Mouse (Mus musculus): Measurements from ENCODE around the gene Lhb. TPM values are rescaled to one million over a fixed set of nuclear protein-coding genes. Genes with fewer than 3 reads are reported as not detected.

The Lhb gene
- polyA plus RNA-seq, 1 experiment = not detected

- peak within 1 kb of the TSS; percentile 98 for H3K4me3 ChIP-seq (ENCODE audit: insufficient read depth, low read length)
- peak; percentile 88 for TF ChIP-seq POLR2A (IDR thresholded peaks at IDR 0.05; ENCODE audit: low read depth, low read length)
- TF ChIP-seq CTCF (IDR thresholded peaks at IDR 0.05; ENCODE audit: borderline replicate concordance, insufficient read depth, low read length) = peak; percentile 95
- H3K27ac ChIP-seq (ENCODE audit: insufficient read depth, low read length) = peak within 1 kb of the TSS; percentile 54
- 0 out of 2 replicates have a peak, but pooled peaks cover 5% of the 10 kb centered on the region for H3K4me1 ChIP-seq (ENCODE audit: control insufficient read depth, insufficient read depth, low read length)
Observed at GRCm38 (mm10) chr7:45434203-45435015, 13.8 kb downstream of the Lhb start, which contains the start of gene Gys1. Gene Gys1, plus strand, starts transcription at chr7:45434844.

GRCm38 (mm10) chr7:45435038-45435437 lies 14.4 kb downstream of the Lhb start:
- Histone ChIP-seq H3K4me3 (ENCODE audit: insufficient read depth, low read length) (peak overlapping the region; percentile 62), H3K4me1 (ENCODE audit: control insufficient read depth, insufficient read depth, low read length) (0 out of 2 replicates have a peak, but pooled peaks cover 5% of the 10 kb centered on the region), H3K27ac (ENCODE audit: insufficient read depth, low read length) (peak overlapping the region; percentile 54)
- no peak for TF ChIP-seq POLR2A (IDR thresholded peaks at IDR 0.05; ENCODE audit: low read depth, low read length)
- no peak for TF ChIP-seq CTCF (IDR thresholded peaks at IDR 0.05; ENCODE audit: borderline replicate concordance, insufficient read depth, low read length)

GRCm38 (mm10) chr7:45436444-45436843 lies 15.8 kb downstream of the Lhb start:
- Histone ChIP-seq H3K4me1 (ENCODE audit: control insufficient read depth, insufficient read depth, low read length) (0 out of 2 replicates have a peak, but pooled peaks cover 5% of the 10 kb centered on the region), H3K4me3 (ENCODE audit: insufficient read depth, low read length) (no peak overlapping the region), H3K27ac (ENCODE audit: insufficient read depth, low read length) (no peak overlapping the region)
- no peak for TF ChIP-seq CTCF (IDR thresholded peaks at IDR 0.05; ENCODE audit: borderline replicate concordance, insufficient read depth, low read length)
- TF ChIP-seq POLR2A (IDR thresholded peaks at IDR 0.05; ENCODE audit: low read depth, low read length) = no peak; the same call in 1 of the 2 replicates

GRCm38 (mm10) chr7:45437046-45437445 lies 16.4 kb downstream of the Lhb start:
- H3K4me1 ChIP-seq (ENCODE audit: control insufficient read depth, insufficient read depth, low read length) = 0 out of 2 replicates have a peak, but pooled peaks cover 5% of the 10 kb centered on the region
- TF ChIP-seq CTCF (IDR thresholded peaks at IDR 0.05; ENCODE audit: borderline replicate concordance, insufficient read depth, low read length) (no peak), POLR2A (IDR thresholded peaks at IDR 0.05; ENCODE audit: low read depth, low read length) (no peak)
- H3K27ac ChIP-seq (ENCODE audit: insufficient read depth, low read length) = no peak overlapping the region
- H3K4me3 ChIP-seq (ENCODE audit: insufficient read depth, low read length) = no peak overlapping the region

GRCm38 (mm10) chr7:45437521-45438276 lies 17.1 kb downstream of the Lhb start, which contains the start of gene Ruvbl2:
Gene Ruvbl2, minus strand, starts transcription at chr7:45438096.
- 0 out of 2 replicates have a peak, but pooled peaks cover 5% of the 10 kb centered on the region for H3K4me1 ChIP-seq (ENCODE audit: control insufficient read depth, insufficient read depth, low read length)
- H3K4me3 ChIP-seq (ENCODE audit: insufficient read depth, low read length) = no peak within 1 kb of the TSS
- no peak within 1 kb of the TSS for H3K27ac ChIP-seq (ENCODE audit: insufficient read depth, low read length)
- TF ChIP-seq POLR2A (IDR thresholded peaks at IDR 0.05; ENCODE audit: low read depth, low read length) (no peak), CTCF (IDR thresholded peaks at IDR 0.05; ENCODE audit: borderline replicate concordance, insufficient read depth, low read length) (no peak)

GRCm38 (mm10) chr7:45443526-45444420 lies 23.2 kb downstream of the Lhb start:
- H3K4me1 ChIP-seq (ENCODE audit: control insufficient read depth, insufficient read depth, low read length) = no peaks in the 10 kb centered on the region
- no peak overlapping the region for H3K4me3 ChIP-seq (ENCODE audit: insufficient read depth, low read length)
- no peak for TF ChIP-seq POLR2A (IDR thresholded peaks at IDR 0.05; ENCODE audit: low read depth, low read length)
- no peak for TF ChIP-seq CTCF (IDR thresholded peaks at IDR 0.05; ENCODE audit: borderline replicate concordance, insufficient read depth, low read length)
- H3K27ac ChIP-seq (ENCODE audit: insufficient read depth, low read length) = no peak overlapping the region

GRCm38 (mm10) chr7:45446589-45446988 lies 26.0 kb downstream of the Lhb start:
- no peak overlapping the region for H3K27ac ChIP-seq (ENCODE audit: insufficient read depth, low read length)
- H3K4me3 ChIP-seq (ENCODE audit: insufficient read depth, low read length) = no peak overlapping the region
- H3K4me1 ChIP-seq (ENCODE audit: control insufficient read depth, insufficient read depth, low read length) = no peaks in the 10 kb centered on the region
- no peak for TF ChIP-seq CTCF (IDR thresholded peaks at IDR 0.05; ENCODE audit: borderline replicate concordance, insufficient read depth, low read length)
- no peak for TF ChIP-seq POLR2A (IDR thresholded peaks at IDR 0.05; ENCODE audit: low read depth, low read length)

- Histone ChIP-seq H3K4me3 (ENCODE audit: insufficient read depth, low read length) (no peak overlapping the region), H3K27ac (ENCODE audit: insufficient read depth, low read length) (no peak overlapping the region), H3K4me1 (ENCODE audit: control insufficient read depth, insufficient read depth, low read length) (no peaks in the 10 kb centered on the region)
- TF ChIP-seq CTCF (IDR thresholded peaks at IDR 0.05; ENCODE audit: borderline replicate concordance, insufficient read depth, low read length) (peak; percentile 26; the same call in 1 of the 2 replicates), POLR2A (IDR thresholded peaks at IDR 0.05; ENCODE audit: low read depth, low read length) (no peak)
Observed at GRCm38 (mm10) chr7:45447325-45447990, 26.8 kb downstream of the Lhb start.
